Mouse (Mus musculus) heart, postnatal 0 days (tissue): ENCODE measurements around the gene Prpsap2.

Experiments
- CTCF ChIP-seq: IDR thresholded peaks from 2 replicates; pipeline ENCODE4 v1.5.1; 2016; ENCODE audit warnings: antibody characterized with exemption, control low read depth, low read depth
- EP300 ChIP-seq: IDR thresholded peaks from 2 replicates; pipeline ENCODE4 v1.6.1; 2016; ENCODE audit warnings: antibody characterized with exemption, low read depth

DNA sequence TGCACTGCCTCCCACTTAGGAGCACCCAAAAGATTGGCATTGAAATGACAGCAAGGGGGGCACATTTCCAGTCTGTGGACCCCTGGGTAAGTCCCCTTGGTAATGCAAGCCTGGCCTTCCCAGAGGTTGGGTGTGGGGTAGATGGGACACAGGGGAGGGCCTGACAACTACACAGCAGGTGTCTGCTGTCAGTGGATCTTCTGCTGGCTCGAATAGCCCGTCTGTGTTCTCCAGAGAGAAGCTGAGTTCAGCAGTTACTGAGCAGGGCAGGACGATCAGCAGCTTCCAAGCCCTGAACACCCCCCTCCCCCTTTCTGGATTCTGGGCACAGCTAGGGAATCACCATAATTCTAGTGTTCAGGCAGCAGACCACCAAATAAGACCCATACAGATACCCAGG is 42.5 kb downstream of the Prpsap2 start:
- TF ChIP-seq EP300 (no peak), CTCF (no peak)
